8 mouse cellular contexts compared by ENCODE assay signal in the genomic region with DNA sequence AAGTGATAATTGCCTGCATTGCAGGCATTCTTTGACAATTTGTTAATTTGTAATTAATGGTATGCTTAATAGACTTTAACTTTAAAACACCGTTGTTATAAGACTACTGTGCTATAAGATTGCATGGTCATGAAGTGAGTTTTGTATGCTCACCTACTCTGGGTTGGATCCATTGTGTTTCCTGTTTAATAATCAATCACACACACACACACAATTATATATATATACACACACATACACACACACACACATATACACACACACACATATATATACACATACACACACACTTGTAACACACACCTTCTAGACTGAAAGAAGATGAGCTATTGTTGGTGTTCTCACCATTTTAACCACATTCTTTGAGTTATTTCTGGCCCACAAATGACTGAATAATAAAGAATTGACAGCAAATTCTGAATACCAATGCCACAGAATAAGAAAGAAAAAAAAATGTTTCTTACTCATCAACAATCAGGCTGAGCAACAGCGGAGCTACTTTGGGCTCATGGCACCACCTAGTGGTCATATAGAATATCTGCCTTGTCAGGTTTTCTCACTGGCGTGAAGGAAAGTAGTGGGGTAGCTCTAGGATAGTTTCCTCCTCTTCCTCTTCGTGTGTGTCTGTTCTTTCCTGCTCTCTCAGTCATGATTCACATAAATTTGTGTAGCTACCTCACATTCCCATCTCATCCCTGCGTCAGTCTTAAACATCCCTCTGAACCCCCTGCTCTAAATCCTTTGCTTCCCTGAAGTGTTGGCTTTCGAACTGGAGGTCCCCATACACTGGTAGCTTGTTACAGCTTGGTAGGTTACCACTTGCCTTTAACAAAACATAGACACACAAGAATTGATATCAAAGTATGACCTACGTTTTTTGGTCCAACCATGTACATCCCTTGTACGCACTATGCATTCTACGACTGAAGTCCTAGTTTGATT. TPM values are rescaled to one million over a fixed set of nuclear protein-coding genes. Genes with fewer than 3 reads are reported as not detected.
A peak's percentile ranks its signal among the peaks of the same experiment; 100 is the strongest.
DNase-seq lines count a peak whose midpoint lies in the region; ATAC-seq and TF ChIP-seq lines count a peak whose summit lies in the region.

No protein-coding gene starts in this region.

- H3K9me3 ChIP-seq in kidney, embryonic 15.5 days (replicated peaks): no peaks in the 10 kb centered on the region
- no peaks in the 10 kb centered on the region for H3K9me3 ChIP-seq in CH12.LX (replicated peaks; ENCODE audit: low read length)
- H3K9me3 ChIP-seq in forebrain, embryonic 15.5 days: no peaks in the 10 kb centered on the region

- no peak overlapping the region for H3ac ChIP-seq in myocyte (ENCODE audit: control insufficient read depth, insufficient read length)

- H3K27me3 ChIP-seq in kidney, embryonic 15.5 days: peaks cover 17% of the 10 kb centered on the region; the same call in 1 of the 2 replicates
- H3K27me3 ChIP-seq in CH12.LX (replicated peaks) (no peaks in the 10 kb centered on the region), myocyte (ENCODE audit: control insufficient read depth, insufficient read depth, insufficient read length) (peaks cover 3% of the 10 kb centered on the region)
- no peaks in the 10 kb centered on the region for H3K27me3 ChIP-seq in forebrain, embryonic 15.5 days

- no peak for TF ChIP-seq POLR2A in CH12.LX (IDR thresholded peaks at IDR 0.05; ENCODE audit: low read depth, low read length)
- no peak for TF ChIP-seq POLR2A in myocyte (IDR thresholded peaks at IDR 0.05; ENCODE audit: insufficient read length, low read depth)

- H3K79me2 ChIP-seq in CH12.LX (replicated peaks; ENCODE audit: control insufficient read depth, extremely low read depth, insufficient read depth, poor library complexity, severe bottlenecking) (no peaks in the 10 kb centered on the region), myocyte (ENCODE audit: control insufficient read depth, insufficient read depth) (no peaks in the 10 kb centered on the region)

- ATAC-seq in kidney, embryonic 15.5 days (replicated peaks; ENCODE audit: low FRiP score): no peak
- peak; percentile 79 for ATAC-seq in forebrain, embryonic 15.5 days (replicated peaks)

- no peak overlapping the region for H3K9ac ChIP-seq in kidney, embryonic 15.5 days
- no peak overlapping the region for H3K9ac ChIP-seq in CH12.LX (ENCODE audit: insufficient read depth, low read depth)
- H3K9ac ChIP-seq in forebrain, embryonic 15.5 days (replicated peaks): no peak overlapping the region

- dilution Hi-C loops in CH12.LX (cut with MboI; ENCODE audit: extremely low pct_ligation_motif_present, extremely low pct_unique_long_range_greater_than_20kb, low sequenced_read_pairs): no loop called here

- DNase-seq in kidney, adult 8-10 months: peak; percentile 13 to 35
- peak; percentile 67 for DNase-seq in CH12.LX (ENCODE audit: extremely low read depth)
- peak; percentile 73 for DNase-seq in brain, adult 2 months (ENCODE audit: low read depth, low spot score)
- DNase-seq in layer of hippocampus, postnatal 10 days (ENCODE audit: low spot score in 2 of 2): peak; percentile 49 to 61
- DNase-seq in gastrocnemius, postnatal 14 days: no peak

- in situ Hi-C loops in CH12.LX (cut with MboI; ENCODE audit: low pct_ligation_motif_present, low pct_unique_long_range_greater_than_20kb, low sequenced_read_pairs): loop anchor here (10.0 kb wide), 1 partner anchor 421 kb away; no protein-coding TSS in a partner anchor

- WGBS in kidney, embryonic 15.5 days: 52% methylated on average over 9 of the region's 9 CpGs
- 51% methylated on average over 9 of the region's 9 CpGs for whole genome bisulfite sequencing in forebrain, embryonic 15.5 days

- H3K4me3 ChIP-seq in kidney, embryonic 15.5 days (replicated peaks): no peak overlapping the region
- no peak overlapping the region for H3K4me3 ChIP-seq in CH12.LX (replicated peaks in 1 of 3; ENCODE audit: low read depth in 2 of 3, low read length in 2 of 3, poor library complexity in 1 of 3)
- H3K4me3 ChIP-seq in forebrain, embryonic 15.5 days: no peak overlapping the region
- H3K4me3 ChIP-seq in myocyte: no peak overlapping the region

- intact Hi-C loops in gastrocnemius, postnatal 14 days (cut with DNase I; ENCODE audit: low total_unique reads): no loop called here

- no peak overlapping the region for H3K4me2 ChIP-seq in kidney, embryonic 15.5 days
- H3K4me2 ChIP-seq in CH12.LX (ENCODE audit: insufficient read depth, low read depth, poor library complexity, severe bottlenecking) (no peak overlapping the region), myocyte (ENCODE audit: low read depth) (peak overlapping the region; percentile 27)
- no peak overlapping the region for H3K4me2 ChIP-seq in forebrain, embryonic 15.5 days (replicated peaks)

- TF ChIP-seq RAD21 in CH12.LX (IDR thresholded peaks at IDR 0.05; ENCODE audit: low read depth, low read length): peak; percentile 96

- peak; percentile 65 to 93 for TF ChIP-seq CTCF in CH12.LX (conservative IDR thresholded peaks at IDR 0.05 in 1 of 2, IDR thresholded peaks at IDR 0.05 in 1 of 2; ENCODE audit: low read depth in 2 of 2, low read length in 2 of 2)

- no peak for TF ChIP-seq EP300 in CH12.LX (IDR thresholded peaks at IDR 0.05; ENCODE audit: low read length)

- no peak overlapping the region for H3K27ac ChIP-seq in kidney, embryonic 15.5 days
- no peak overlapping the region for H3K27ac ChIP-seq in CH12.LX (ENCODE audit: insufficient read depth, low read depth)
- H3K27ac ChIP-seq in forebrain, embryonic 15.5 days (replicated peaks): no peak overlapping the region

- no peaks in the 10 kb centered on the region for H3K36me3 ChIP-seq in kidney, embryonic 15.5 days
- H3K36me3 ChIP-seq in CH12.LX (replicated peaks in 1 of 2; ENCODE audit: control insufficient read depth in 1 of 2, insufficient read depth in 1 of 2, low read length in 1 of 2) (no peaks in the 10 kb centered on the region), myocyte (ENCODE audit: control insufficient read depth, insufficient read depth) (no peaks in the 10 kb centered on the region)
- H3K36me3 ChIP-seq in forebrain, embryonic 15.5 days: no peaks in the 10 kb centered on the region

- no peaks in the 10 kb centered on the region for H3K4me1 ChIP-seq in kidney, embryonic 15.5 days
- peaks cover 0 to 10% of the 10 kb centered on the region in 2 experiments; a peak in 2 of 4 replicates for H3K4me1 ChIP-seq in CH12.LX (ENCODE audit: control insufficient read depth in 1 of 2, insufficient read depth in 2 of 2)
- H3K4me1 ChIP-seq in forebrain, embryonic 15.5 days: no peaks in the 10 kb centered on the region; the same call in 1 of the 2 replicates

TF ChIP-seq in CH12.LX, 34 proteins besides CTCF, POLR2A, EP300 and RAD21:
- TF ChIP-seq ZMIZ1 (IDR thresholded peaks at IDR 0.05; ENCODE audit: low read depth, low read length) (no peak), ETS1 (conservative IDR thresholded peaks at IDR 0.05; ENCODE audit: low read depth, low read length) (no peak), IRF4 (IDR thresholded peaks at IDR 0.05; ENCODE audit: low read depth, low read length) (peak; percentile 25; the same call in 1 of the 2 replicates), MAFK (IDR thresholded peaks at IDR 0.05; ENCODE audit: insufficient replicate concordance, low read length) (peak; percentile 90), SMC3 (IDR thresholded peaks at IDR 0.05; ENCODE audit: low read depth, low read length) (peak; percentile 86), ZC3H11A (IDR thresholded peaks at IDR 0.05; ENCODE audit: low read depth, low read length) (peak; percentile 75), POLR2AphosphoS2 (IDR thresholded peaks at IDR 0.05; ENCODE audit: low read depth, low read length) (no peak), ZNF384 (IDR thresholded peaks at IDR 0.05; ENCODE audit: low read depth, low read length) (peak; percentile 89), MXI1 (IDR thresholded peaks at IDR 0.05; ENCODE audit: low read depth, low read length) (no peak)
TF ChIP-seq in CH12.LX: peak in this region for 5.

TF ChIP-seq in myocyte, 11 proteins besides CTCF, POLR2A, EP300 and RAD21:
- TF ChIP-seq TCF3 (IDR thresholded peaks at IDR 0.05; ENCODE audit: insufficient read length, low read depth) (no peak), CEBPB (IDR thresholded peaks at IDR 0.05; ENCODE audit: insufficient read depth, poor library complexity, severe bottlenecking) (no peak), E2F4 (IDR thresholded peaks at IDR 0.05; ENCODE audit: insufficient read depth) (no peak), POLR2AphosphoS2 (IDR thresholded peaks at IDR 0.05; ENCODE audit: insufficient read length, low read depth) (no peak), USF1 (IDR thresholded peaks at IDR 0.05; ENCODE audit: low read depth) (no peak), MYOD1 (IDR thresholded peaks at IDR 0.05; ENCODE audit: control insufficient read depth in 1 of 3, insufficient read length in 2 of 3, low read depth in 2 of 3) (no peak), MYOG (IDR thresholded peaks at IDR 0.05; ENCODE audit: control insufficient read depth in 1 of 3, insufficient read depth in 1 of 3, insufficient read length in 2 of 3, low read depth in 2 of 3) (no peak), REST (IDR thresholded peaks at IDR 0.05; ENCODE audit: insufficient read depth, insufficient read length) (no peak), TCF12 (IDR thresholded peaks at IDR 0.05; ENCODE audit: insufficient read depth, poor library complexity, severe bottlenecking) (no peak)

RNA-seq across cellular contexts. Expression of gene Schip1, which starts 18.9 kb away (rescaled TPM):
- 51.3 and 52.4 TPM in 2 replicates for polyA plus RNA-seq in kidney, embryonic 15.5 days (2015; fragmentation: Nextera tagmentation; extraction: Ambion mirVana)
- total RNA-seq in CH12.LX (2012; rRNA removed) (0.25 TPM in 2 replicates), CH12.LX (2014; rRNA removed) (0.36 and 0.38 TPM in 2 replicates)
- polyA plus RNA-seq in CH12.LX (2012; ENCODE audit: insufficient read length, low read depth) (0.16 TPM in 1 of 2 replicates, not detected in the other), myocyte (2012; fragmentation: generic; extraction: Trizol) (23.3 TPM)
- polyA plus RNA-seq in forebrain, embryonic 15.5 days (2015; fragmentation: Nextera tagmentation; extraction: Ambion mirVana): 181 TPM in 2 replicates
- total RNA-seq in layer of hippocampus, postnatal 10 days (2021): 100 to 1,000 TPM; 211 to 215 TPM
- total RNA-seq in gastrocnemius, postnatal 14 days (2021): 10 to 100 TPM; 75.2 to 90.8 TPM

Comparison
In these comparisons a context has a peak if more than half of its experiments do, and no peak if none do; other contexts are left out.
1. RNA of gene Schip1, which starts 18.9 kb away (polyA plus RNA-seq): 181 TPM in forebrain, embryonic 15.5 days, 51.3 to 52.4 TPM in kidney, embryonic 15.5 days and 23.3 TPM in myocyte (single experiment); 0.16 TPM in CH12.LX; every median in the first group is over 10 times any median in the second.